Mouse (Mus musculus) liver, adult 2 months (tissue): ENCODE results near the gene Sorbs2.

Source experiments
- CTCF ChIP-seq: fragments of 200-500 bp; IDR thresholded peaks from 2 replicates; pipeline ENCODE4 v1.5.1; 2011; ENCODE audit warnings: low read depth, low read length, control low read depth
- POLR2A ChIP-seq: fragments of 200-500 bp; IDR thresholded peaks from 2 replicates; pipeline ENCODE4 v1.6.1; 2011; ENCODE audit warnings: low read length, control low read depth; ENCODE audit not compliant: insufficient read depth; ENCODE audit errors: extremely low read depth

GRCm38 (mm10) chr8:45637745-45638144 lies 130.2 kb downstream of the Sorbs2 start:
- TF ChIP-seq POLR2A (no peak), CTCF (no peak)
